Mouse (Mus musculus) olfactory bulb, adult 2 months (tissue): Measurements from ENCODE around the gene Cdc25b. TPM values are rescaled to one million over a fixed set of nuclear protein-coding genes. Genes with fewer than 3 reads are reported as not detected.

ENCODE experiments used
- H3K27ac ChIP-seq: fragments of 200-500 bp; 2 replicates; pipeline ENCODE4 v1.5.1; 2012; ENCODE audit warnings: low read depth, low read length; ENCODE audit not compliant: insufficient read depth
- H3K4me1 ChIP-seq: fragments of 200-500 bp; 2 replicates; pipeline ENCODE4 v1.6.1; 2012; ENCODE audit warnings: low read length; ENCODE audit not compliant: control insufficient read depth, insufficient read depth
- H3K4me3 ChIP-seq: fragments of 200-500 bp; 2 replicates; pipeline ENCODE4 v1.5.1; 2012; ENCODE audit warnings: mild to moderate bottlenecking, low read depth, low read length, moderate library complexity; ENCODE audit not compliant: insufficient read depth
- CTCF ChIP-seq: fragments of 200-500 bp; IDR thresholded peaks from 2 replicates; pipeline ENCODE4 v1.5.1; 2012; ENCODE audit warnings: low read depth, mild to moderate bottlenecking, low read length, moderate library complexity; ENCODE audit not compliant: insufficient read depth
- POLR2A ChIP-seq: fragments of 200-500 bp; IDR thresholded peaks from 2 replicates; pipeline ENCODE4 v1.6.1; 2012; ENCODE audit warnings: mild to moderate bottlenecking, low read depth, low read length, moderate library complexity; ENCODE audit not compliant: insufficient read depth
- WGBS: fragments of 180-500 bp; shearing (Covaris S2); methylation state at CpG from one replicate; pipeline ENCODE4 v1.1.7; 2018; 5-methylcytosine and 5-hydroxymethylcytosine counted together
- polyA plus RNA-seq: library from polyadenylated mRNA; stranded (reverse); fragments of >200 nt; gene quantifications from 2 replicates; pipeline ENCODE4 v1.2.4, GENCODE M21; 2012; ENCODE audit warnings: low replicate concordance; ENCODE audit not compliant: missing spikeins, insufficient read depth, insufficient read length

Gene Cdc25b
- polyA plus RNA-seq, 1 experiment = not detected

DNA sequence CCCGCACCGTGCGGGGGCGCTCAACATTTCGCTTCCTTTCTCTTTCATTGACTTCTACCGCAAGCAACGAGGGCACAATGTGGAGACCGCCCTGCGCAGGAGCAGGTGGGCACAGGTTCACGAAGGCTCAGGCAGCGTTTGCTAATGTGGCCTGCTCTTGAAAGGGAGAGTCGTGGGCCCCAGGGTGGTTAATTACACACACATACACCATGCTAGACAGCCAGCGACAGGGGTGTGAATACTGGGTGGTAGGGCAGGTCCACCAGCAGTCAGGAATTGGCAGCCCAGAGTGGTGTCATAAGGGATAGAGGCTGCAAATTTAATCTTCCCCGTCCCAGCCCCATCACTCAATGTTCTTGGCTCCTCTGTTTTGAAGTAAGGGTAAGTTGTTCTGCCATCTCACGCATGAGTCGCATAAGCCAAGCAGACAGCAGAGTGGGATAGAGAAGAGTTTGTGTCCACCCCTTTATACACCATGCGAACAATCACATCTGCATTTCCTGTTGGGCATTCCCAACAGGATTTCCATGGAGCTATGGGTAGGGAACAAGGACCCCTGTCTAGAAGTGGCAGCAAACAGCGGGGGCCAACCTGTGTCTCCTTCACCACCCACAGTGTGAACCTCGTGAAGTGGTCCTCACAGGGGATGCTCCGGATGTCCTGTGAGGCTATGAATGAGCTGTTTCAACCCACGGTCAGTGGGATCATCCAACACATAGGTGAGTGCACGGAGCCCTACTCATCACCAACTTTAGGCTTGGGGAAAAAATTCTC is 43.6 kb upstream of the Cdc25b start:
- no peak for TF ChIP-seq CTCF
- TF ChIP-seq POLR2A = no peak
- H3K4me1 ChIP-seq = peaks cover 7% of the 10 kb centered on the region; the same call in 1 of the 2 replicates
- no peak overlapping the region for H3K4me3 ChIP-seq
- no peak overlapping the region for H3K27ac ChIP-seq
- WGBS = 78% methylated on average over 22 of the region's 22 CpGs

DNA sequence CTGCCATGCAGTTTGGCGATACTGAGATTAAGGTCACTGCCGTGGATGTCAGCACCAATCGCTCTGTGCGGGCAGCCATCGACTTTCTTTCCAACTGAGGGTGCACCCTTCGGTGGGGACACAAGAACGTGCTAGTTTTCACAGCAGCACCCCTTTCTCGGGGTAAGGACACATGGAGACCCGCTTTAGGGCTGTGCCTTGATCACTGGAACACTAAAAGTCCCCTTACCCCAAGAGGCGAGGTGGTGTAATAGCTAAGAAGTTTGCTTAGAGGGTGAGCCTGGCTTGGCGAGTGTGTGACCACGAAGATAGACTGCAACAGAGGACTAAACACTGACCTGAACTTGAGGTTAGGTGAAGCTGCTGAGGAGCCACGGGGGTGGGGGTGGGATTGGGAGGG is 41.6 kb upstream of the Cdc25b start:
- H3K4me1 ChIP-seq = peaks cover 7% of the 10 kb centered on the region; the same call in 1 of the 2 replicates
- TF ChIP-seq CTCF (no peak), POLR2A (no peak)
- H3K27ac ChIP-seq = no peak overlapping the region
- 82% methylated on average over 13 of the region's 13 CpGs for WGBS
- no peak overlapping the region for H3K4me3 ChIP-seq

DNA sequence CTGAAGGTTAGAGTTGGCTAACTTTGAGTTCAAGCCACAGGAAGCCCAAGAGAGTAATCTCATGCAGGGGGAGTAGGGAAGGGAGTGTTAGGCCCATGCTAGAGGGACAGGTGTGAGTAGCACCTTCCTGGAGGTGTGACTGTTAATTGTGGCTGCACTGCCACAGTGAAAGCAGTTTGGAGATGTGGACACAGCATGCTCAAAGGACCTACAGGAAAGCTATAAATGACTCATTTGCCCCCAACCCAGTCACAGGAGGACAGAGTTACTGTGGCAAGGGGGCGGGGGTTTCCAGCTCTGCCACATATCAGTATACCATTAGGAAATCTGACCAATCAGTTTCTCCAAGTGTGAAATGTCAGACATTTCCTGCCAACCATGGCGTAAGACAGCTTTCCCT is 41.2 kb upstream of the Cdc25b start:
- 93% methylated on average over 2 of the region's 2 CpGs for WGBS
- H3K27ac ChIP-seq = no peak overlapping the region
- H3K4me1 ChIP-seq = peaks cover 7% of the 10 kb centered on the region; the same call in 1 of the 2 replicates
- TF ChIP-seq POLR2A = no peak
- no peak for TF ChIP-seq CTCF
- H3K4me3 ChIP-seq = no peak overlapping the region

DNA sequence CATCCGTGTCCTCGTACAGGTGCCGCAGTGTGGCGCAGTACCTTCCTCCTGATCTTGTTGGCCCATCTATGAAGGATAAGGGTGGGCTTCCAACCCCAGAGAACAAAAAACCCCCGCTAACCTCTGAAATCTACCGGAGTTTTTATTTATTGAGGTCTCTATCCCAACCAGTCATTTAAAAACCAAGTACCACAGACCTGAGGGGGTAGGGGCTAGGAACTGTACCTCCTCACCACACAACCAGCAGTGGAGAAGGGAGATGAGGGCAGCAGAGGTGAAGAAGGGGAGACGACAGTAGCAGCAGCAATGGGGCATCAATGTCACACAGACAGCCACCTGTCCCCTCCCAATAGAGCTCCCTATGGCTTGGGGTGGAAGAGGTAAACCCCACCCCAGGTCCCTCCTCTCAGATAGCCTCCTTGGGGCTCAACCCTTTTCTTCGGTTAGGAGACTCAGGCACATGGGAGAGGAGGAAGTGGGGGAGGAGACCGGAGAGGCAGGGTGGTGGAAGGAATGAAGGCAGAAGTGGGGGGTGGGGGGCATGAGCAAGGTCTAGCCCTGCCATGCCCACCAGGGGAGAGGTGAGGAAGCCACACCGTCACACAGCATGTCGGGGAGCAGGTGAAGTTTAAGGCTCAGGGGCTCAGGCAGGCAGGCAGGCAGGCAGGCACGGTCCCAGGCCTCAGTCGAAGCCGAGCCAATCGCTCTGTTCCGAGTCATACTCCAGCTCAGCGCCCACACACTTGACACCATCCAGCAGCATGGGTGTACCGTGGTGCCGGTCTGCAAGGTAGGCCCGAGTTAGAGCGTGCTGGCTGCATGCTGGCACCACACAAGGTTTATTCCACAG is 40.3 kb upstream of the Cdc25b start:
- peaks cover 7% of the 10 kb centered on the region; the same call in 1 of the 2 replicates for H3K4me1 ChIP-seq
- 89% methylated on average over 21 of the region's 21 CpGs for WGBS
- H3K4me3 ChIP-seq = no peak overlapping the region
- H3K27ac ChIP-seq = no peak overlapping the region
- TF ChIP-seq CTCF = no peak
- no peak for TF ChIP-seq POLR2A

DNA sequence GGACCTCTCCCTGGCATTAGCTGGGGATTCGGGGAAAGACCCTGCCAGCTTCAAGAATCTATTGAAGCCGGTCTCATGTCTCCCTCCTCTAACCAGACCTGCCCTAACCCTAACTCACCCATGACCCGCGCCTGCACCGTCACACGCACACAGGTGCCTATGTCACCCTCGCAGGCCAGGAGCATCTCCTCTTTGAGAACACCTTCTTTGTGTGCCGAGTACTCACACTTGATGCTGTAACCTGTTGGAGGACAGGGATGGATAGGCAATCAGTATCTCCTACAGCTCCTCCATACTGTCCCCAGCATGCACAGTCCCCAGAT is 39.7 kb upstream of the Cdc25b start:
- H3K4me1 ChIP-seq = peaks cover 7% of the 10 kb centered on the region; the same call in 1 of the 2 replicates
- WGBS = 96% methylated on average over 8 of the region's 8 CpGs
- TF ChIP-seq CTCF = no peak
- H3K4me3 ChIP-seq = no peak overlapping the region
- H3K27ac ChIP-seq = no peak overlapping the region

DNA sequence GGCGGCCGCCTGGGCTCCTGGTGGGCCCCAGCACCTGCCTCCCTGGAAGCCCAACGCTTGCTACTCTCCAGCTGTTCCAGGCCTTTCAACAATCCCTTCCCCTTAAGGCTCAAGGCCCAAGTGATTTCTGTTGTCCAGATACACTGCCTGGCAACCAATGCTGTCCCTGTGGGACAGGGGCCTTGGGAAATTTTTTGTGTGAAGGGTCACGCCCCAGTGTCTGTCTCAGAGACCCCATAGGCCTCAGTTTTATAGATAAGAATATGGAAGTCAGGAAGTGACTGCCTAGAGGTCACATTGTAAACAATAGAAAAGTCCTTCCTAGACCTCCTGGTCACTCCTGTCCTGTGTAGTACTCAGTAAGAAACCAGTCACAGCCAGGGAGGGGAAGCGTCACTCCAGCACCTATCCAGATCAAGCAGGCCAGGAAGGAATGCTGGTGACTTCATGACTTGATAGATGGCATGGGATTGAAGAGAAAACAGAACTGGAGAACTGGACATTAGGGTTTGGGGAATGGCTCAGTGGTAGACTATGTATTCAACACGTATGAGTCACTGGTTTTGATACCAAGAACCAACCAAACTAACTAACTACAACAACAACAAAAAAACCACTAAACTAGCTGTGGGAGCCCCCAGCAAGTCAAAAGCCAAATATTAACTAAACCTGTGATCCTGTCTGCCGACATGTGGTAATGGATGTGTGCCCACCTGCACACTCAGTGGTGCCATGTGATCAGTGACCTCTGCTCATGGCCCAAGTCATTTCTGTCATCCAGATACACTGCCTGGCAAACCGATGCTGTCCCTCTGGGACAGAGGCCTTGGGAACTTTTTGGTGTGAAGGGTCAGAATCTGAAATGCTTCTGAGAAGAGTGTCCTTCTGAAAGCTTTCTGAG is 38.1 kb upstream of the Cdc25b start:
- Histone ChIP-seq H3K27ac (no peak overlapping the region), H3K4me1 (no peaks in the 10 kb centered on the region), H3K4me3 (no peak overlapping the region)
- TF ChIP-seq CTCF = no peak
- TF ChIP-seq POLR2A = no peak
- WGBS = 93% methylated on average over 8 of the region's 8 CpGs

DNA sequence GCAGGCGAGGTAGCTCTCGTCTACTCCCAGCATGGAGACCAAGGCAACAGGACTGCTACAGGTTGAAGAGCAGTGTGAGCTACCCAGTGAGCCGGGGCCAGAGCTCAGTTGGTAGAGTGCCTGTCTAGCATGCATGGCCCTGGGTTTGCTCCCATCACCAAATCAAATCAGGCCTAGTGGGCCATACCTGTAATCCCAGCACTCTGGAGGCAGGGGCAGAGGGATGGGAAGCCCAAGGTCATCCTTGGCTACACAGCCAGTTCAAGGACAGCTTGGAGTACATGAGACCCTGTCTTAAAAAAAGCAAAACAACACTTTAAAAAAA is 37.5 kb upstream of the Cdc25b start:
- Histone ChIP-seq H3K27ac (no peak overlapping the region), H3K4me3 (no peak overlapping the region), H3K4me1 (no peaks in the 10 kb centered on the region)
- 95% methylated on average over 3 of the region's 3 CpGs for WGBS
- no peak for TF ChIP-seq POLR2A
- TF ChIP-seq CTCF = no peak

DNA sequence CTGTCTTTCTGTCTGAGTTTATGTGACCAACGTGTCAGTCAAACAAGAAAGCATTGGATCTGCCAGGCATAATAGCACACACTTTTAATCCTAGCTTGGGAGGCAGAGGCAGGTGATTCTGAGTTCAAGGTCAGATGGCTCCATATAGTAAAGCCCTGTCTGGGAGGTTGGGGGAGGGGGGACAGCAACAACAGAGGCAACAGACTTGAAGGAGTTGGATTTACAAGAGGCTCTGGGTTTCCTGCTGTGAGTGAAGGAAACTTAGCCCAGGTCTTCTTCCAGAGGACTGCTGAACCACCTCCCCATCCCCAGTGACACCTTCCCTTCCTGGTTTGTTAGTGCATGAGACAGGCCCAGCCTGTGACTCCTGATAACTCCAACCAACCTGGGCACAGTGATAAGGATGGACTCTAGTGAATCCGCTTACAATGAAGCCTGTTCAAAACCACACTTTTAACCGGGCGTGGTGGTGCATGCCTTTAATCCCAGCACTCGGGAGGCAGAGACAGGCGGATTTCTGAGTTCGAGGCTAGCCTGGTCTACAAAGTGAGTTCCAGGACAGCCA is 34.5 kb upstream of the Cdc25b start:
- Histone ChIP-seq H3K4me1 (no peaks in the 10 kb centered on the region), H3K27ac (no peak overlapping the region), H3K4me3 (no peak overlapping the region)
- WGBS = 92% methylated on average over 7 of the region's 7 CpGs
- TF ChIP-seq CTCF = no peak

DNA sequence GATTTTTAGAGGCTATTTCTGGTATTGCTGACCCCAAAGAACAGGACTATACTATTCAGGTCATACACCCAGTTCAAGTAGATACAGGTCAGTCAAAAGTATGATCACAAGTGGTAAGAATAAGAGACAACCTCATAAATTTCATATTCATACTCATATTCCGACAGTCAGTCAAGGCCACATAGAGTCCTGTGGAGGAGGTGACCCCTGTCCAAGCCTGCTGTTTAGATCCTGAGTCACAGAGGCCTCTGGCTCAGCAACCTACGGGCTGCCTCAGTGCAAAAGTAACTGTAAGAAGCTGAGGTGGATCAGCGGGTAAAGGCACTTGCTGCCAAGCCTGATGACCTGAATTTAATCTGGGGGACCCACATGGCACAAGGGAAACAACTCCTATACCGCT is 32.7 kb upstream of the Cdc25b start:
- Histone ChIP-seq H3K27ac (no peak overlapping the region), H3K4me3 (no peak overlapping the region), H3K4me1 (peaks cover 6% of the 10 kb centered on the region; the same call in 1 of the 2 replicates)
- 92% methylated on average over 4 of the region's 4 CpGs for WGBS
- TF ChIP-seq POLR2A (no peak), CTCF (no peak)
